Mouse (Mus musculus): Measurements from ENCODE around the gene Ccdc38.
"Not testable (repeated sequence)": the region's sequence is repeated elsewhere in the genome, so short reads cannot be mapped to it uniquely, and the experiment has no call there.

The Ccdc38 gene

GRCm38 (mm10) chr10:93548991-93549390 lies 8.6 kb downstream of the Ccdc38 start:
- peak; percentile 67 for DNase-seq (ENCODE audit: low spot score)

- no peak for DNase-seq (ENCODE audit: low spot score)
Measured at GRCm38 (mm10) chr10:93549821-93550220, 9.4 kb downstream of the Ccdc38 start.

GRCm38 (mm10) chr10:93552596-93552995 lies 12.2 kb downstream of the Ccdc38 start:
- no peak for DNase-seq (ENCODE audit: low spot score)

GRCm38 (mm10) chr10:93557971-93558370 lies 17.5 kb downstream of the Ccdc38 start:
- DNase-seq (ENCODE audit: low spot score) = not testable (repeated sequence)

GRCm38 (mm10) chr10:93559786-93560185 lies 19.4 kb downstream of the Ccdc38 start:
- DNase-seq (ENCODE audit: low spot score) = no peak

GRCm38 (mm10) chr10:93564518-93565090 lies 24.2 kb downstream of the Ccdc38 start:
- no peak for DNase-seq (ENCODE audit: low spot score)

- no peak for DNase-seq (ENCODE audit: low spot score)
Measured at GRCm38 (mm10) chr10:93567066-93567465, 26.6 kb downstream of the Ccdc38 start.

GRCm38 (mm10) chr10:93567841-93568566 lies 27.6 kb downstream of the Ccdc38 start:
- DNase-seq (ENCODE audit: low spot score) = no peak

- DNase-seq (ENCODE audit: low spot score) = no peak
Measured at GRCm38 (mm10) chr10:93568671-93569070, 28.2 kb downstream of the Ccdc38 start.

GRCm38 (mm10) chr10:93572209-93572608 lies 31.8 kb downstream of the Ccdc38 start:
- no peak for DNase-seq (ENCODE audit: low spot score)

GRCm38 (mm10) chr10:93574966-93575365 lies 34.5 kb downstream of the Ccdc38 start:
- no peak for DNase-seq (ENCODE audit: low spot score)

GRCm38 (mm10) chr10:93575960-93576359 lies 35.5 kb downstream of the Ccdc38 start:
- DNase-seq (ENCODE audit: low spot score) = no peak

- DNase-seq (ENCODE audit: low spot score) = peak; percentile 78
Measured at GRCm38 (mm10) chr10:93577271-93577886, 36.9 kb downstream of the Ccdc38 start.

GRCm38 (mm10) chr10:93588796-93589195 lies 48.4 kb downstream of the Ccdc38 start:
- no peak for DNase-seq (ENCODE audit: low spot score)

GRCm38 (mm10) chr10:93589281-93589848 lies 48.9 kb downstream of the Ccdc38 start, which contains the start of gene Snrpf:
TSS of gene Snrpf (minus strand) at chr10:93589706.
- peak; percentile 96 for DNase-seq (ENCODE audit: low spot score)

GRCm38 (mm10) chr10:93592456-93592855 lies 52.0 kb downstream of the Ccdc38 start:
- DNase-seq (ENCODE audit: low spot score) = no peak

GRCm38 (mm10) chr10:93594022-93594482 lies 53.6 kb downstream of the Ccdc38 start:
- peak; percentile 71 for DNase-seq (ENCODE audit: low spot score)

- DNase-seq (ENCODE audit: low spot score) = no peak
Measured at GRCm38 (mm10) chr10:93595831-93596230, 55.4 kb downstream of the Ccdc38 start.

GRCm38 (mm10) chr10:93596641-93597040 lies 56.2 kb downstream of the Ccdc38 start:
- no peak for DNase-seq (ENCODE audit: low spot score)

GRCm38 (mm10) chr10:93602309-93602708 lies 61.9 kb downstream of the Ccdc38 start:
- DNase-seq (ENCODE audit: low spot score) = no peak

- peak; percentile 2 for DNase-seq (ENCODE audit: low spot score)
Measured at GRCm38 (mm10) chr10:93603256-93603655, 62.8 kb downstream of the Ccdc38 start.

GRCm38 (mm10) chr10:93606326-93606725 lies 65.9 kb downstream of the Ccdc38 start:
- DNase-seq (ENCODE audit: low spot score) = peak; percentile 1

GRCm38 (mm10) chr10:93608051-93608450 lies 67.6 kb downstream of the Ccdc38 start:
- DNase-seq (ENCODE audit: low spot score) = peak; percentile 2
